Mouse (Mus musculus): ENCODE data around the gene Adcy1.
A peak's percentile ranks its signal among the peaks of the same experiment; 100 is the strongest.
"Not testable (repeated sequence)": the region's sequence is repeated elsewhere in the genome, so short reads cannot be mapped to it uniquely, and the experiment has no call there.

The Adcy1 gene

GRCm38 (mm10) chr11:7213501-7214341 lies 150.4 kb downstream of the Adcy1 start, which contains the start of gene Igfbp3:
Igfbp3 (minus strand) TSS chr11:7213923.
- peak; percentile 73 for DNase-seq (ENCODE audit: extremely low spot score, low spot score)

GRCm38 (mm10) chr11:7214342-7214660 lies 151.0 kb downstream of the Adcy1 start:
- DNase-seq (ENCODE audit: extremely low spot score, low spot score), result no peak

- DNase-seq (ENCODE audit: extremely low spot score, low spot score), result peak; percentile 69
Observed at GRCm38 (mm10) chr11:7214761-7215160, 151.5 kb downstream of the Adcy1 start.

GRCm38 (mm10) chr11:7215703-7216102 lies 152.4 kb downstream of the Adcy1 start:
- DNase-seq (ENCODE audit: extremely low spot score, low spot score), result peak; percentile 69

- not testable (repeated sequence) for DNase-seq (ENCODE audit: extremely low spot score, low spot score)
Observed at GRCm38 (mm10) chr11:7221826-7222225, 158.5 kb downstream of the Adcy1 start.

GRCm38 (mm10) chr11:7226200-7226599 lies 162.9 kb downstream of the Adcy1 start:
- DNase-seq (ENCODE audit: extremely low spot score, low spot score), result no peak

GRCm38 (mm10) chr11:7226810-7227550 lies 163.7 kb downstream of the Adcy1 start:
- DNase-seq (ENCODE audit: extremely low spot score, low spot score), result no peak

- no peak for DNase-seq (ENCODE audit: extremely low spot score, low spot score)
Observed at GRCm38 (mm10) chr11:7228107-7228506, 164.8 kb downstream of the Adcy1 start.

Measured in neural tube, embryonic 10.5 days (tissue).